Mouse (Mus musculus): ENCODE data around the gene Tlr8. TPM values are rescaled to one million over a fixed set of nuclear protein-coding genes. Genes with fewer than 3 reads are reported as not detected.

Gene Tlr8
- polyA plus RNA-seq, 1 experiment from 2014 or later, result 0.10 TPM

DNA sequence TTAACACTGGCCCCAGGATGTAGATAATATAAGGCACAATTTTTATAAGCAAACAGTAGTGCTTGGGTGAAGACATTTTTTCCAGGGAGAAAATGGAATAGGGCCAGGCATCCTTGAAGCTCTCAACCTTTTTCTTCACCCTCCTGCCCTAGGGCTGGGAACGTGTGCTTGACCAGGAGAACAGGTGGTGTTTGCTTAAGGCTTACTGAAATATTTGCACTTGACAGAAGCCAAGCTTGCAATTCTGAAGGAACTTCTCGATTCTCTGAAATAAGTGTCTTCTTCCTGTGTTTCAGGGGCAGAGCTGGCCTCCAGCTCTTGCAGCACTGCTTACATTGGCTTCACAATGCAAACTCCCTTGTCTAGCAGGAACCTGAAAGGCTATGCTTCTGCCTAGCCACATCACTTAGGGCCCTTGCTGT is 68.9 kb downstream of the Tlr8 start:
- Histone ChIP-seq H3K36me3 (no peaks in the 10 kb centered on the region), H3K27me3 (peaks cover 27% of the 10 kb centered on the region), H3K9ac (no peak overlapping the region), H3K4me2 (no peak overlapping the region), H3K4me3 (no peak overlapping the region), H3K4me1 (no peaks in the 10 kb centered on the region), H3K27ac (no peak overlapping the region), H3K9me3 (no peaks in the 10 kb centered on the region)
- 54% methylated on average over 2 of the region's 2 CpGs for WGBS
- no peak for ATAC-seq (ENCODE audit: insufficient number of reproducible peaks, insufficient read depth, low FRiP score, low TSS enrichment, low read depth)

Other genes starting within 250 kb of the Tlr8 start
- 2,270 and 2,389 TPM in 2 replicates for gene Tmsb4x, start 55.0 kb downstream of the Tlr8 start, polyA plus RNA-seq (2015; fragmentation: Nextera tagmentation; extraction: Ambion mirVana)
- gene Tlr7, start 66.2 kb upstream of the Tlr8 start, polyA plus RNA-seq (2015; fragmentation: Nextera tagmentation; extraction: Ambion mirVana), result 0.30 and 0.60 TPM in 2 replicates
- 17.7 and 18.6 TPM in 2 replicates for gene Prps2, start 118.4 kb upstream of the Tlr8 start, polyA plus RNA-seq (2015; fragmentation: Nextera tagmentation; extraction: Ambion mirVana)